In genomic region chr11:100399320-100399719, GRCm38 (mm10) we compare ENCODE assay signal across 10 mouse cellular contexts. TPM values are rescaled to one million over a fixed set of nuclear protein-coding genes. Genes with fewer than 3 reads are reported as not detected.
A peak's percentile ranks its signal among the peaks of the same experiment; 100 is the strongest.
DNase-seq lines count a peak whose midpoint lies in the region; ATAC-seq and TF ChIP-seq lines count a peak whose summit lies in the region.
"Had no signal": no experiment of that assay in that cellular context is flagged by ENCODE, and none has a peak within 500 bp of the region (broad histone marks: within the 10 kb centered on the region; RNA-seq: fewer than 3 reads in every experiment).

No protein-coding gene starts in this region.

- H3K36me3 ChIP-seq in kidney, adult 2 months (ENCODE audit: control insufficient read depth, insufficient read depth, low read length) = no peaks in the 10 kb centered on the region
- no peaks in the 10 kb centered on the region for H3K36me3 ChIP-seq in kidney, embryonic 16.5 days (ENCODE audit: insufficient read depth, low read length)
- no peaks in the 10 kb centered on the region for H3K36me3 ChIP-seq in lung, embryonic 14.5 days (ENCODE audit: insufficient read depth)
- H3K36me3 ChIP-seq: midbrain, embryonic 12.5 days had no signal

- TF ChIP-seq POLR2A in kidney, adult 2 months (IDR thresholded peaks at IDR 0.05; ENCODE audit: low read depth, low read length) = no peak

- no peak overlapping the region for H3K4me2 ChIP-seq in kidney, embryonic 16.5 days (replicated peaks; ENCODE audit: low read depth, low read length)
- H3K4me2 ChIP-seq in lung, embryonic 14.5 days = no peak overlapping the region
- H3K4me2 ChIP-seq: midbrain, embryonic 12.5 days had no signal

- intact Hi-C loops in left cerebral cortex, postnatal 14 days (cut with DNase I) = no loop called here

- no peak overlapping the region for H3K27ac ChIP-seq in kidney, adult 2 months (ENCODE audit: insufficient read depth, low read depth, low read length)
- H3K27ac ChIP-seq in kidney, embryonic 16.5 days (ENCODE audit: low read length) = no peak overlapping the region
- H3K27ac ChIP-seq in lung, embryonic 14.5 days (ENCODE audit: low read depth) = no peak overlapping the region
- H3K27ac ChIP-seq: midbrain, embryonic 12.5 days had no signal

- H3K9me3 ChIP-seq in kidney, embryonic 16.5 days (ENCODE audit: low read length) = no peaks in the 10 kb centered on the region
- no peaks in the 10 kb centered on the region for H3K9me3 ChIP-seq in lung, embryonic 14.5 days (ENCODE audit: low read depth, low read length)
- H3K9me3 ChIP-seq: midbrain, embryonic 12.5 days had no signal

- ATAC-seq in kidney, embryonic 16.5 days (ENCODE audit: low FRiP score, low TSS enrichment) = no peak
- no peak for ATAC-seq in lung, embryonic 14.5 days (ENCODE audit: insufficient read depth)
- ATAC-seq: Patski had no signal

- H3K27me3 ChIP-seq in kidney, adult 2 months (replicated peaks; ENCODE audit: control insufficient read depth, insufficient read depth, low read length) = no peaks in the 10 kb centered on the region
- H3K27me3 ChIP-seq in kidney, embryonic 16.5 days (ENCODE audit: insufficient read depth, low read length) = no peaks in the 10 kb centered on the region
- H3K27me3 ChIP-seq in lung, embryonic 14.5 days (ENCODE audit: insufficient read depth, low read length) = no peaks in the 10 kb centered on the region
- H3K27me3 ChIP-seq: Patski had no signal

- peak; percentile 48 for DNase-seq in kidney, adult 2 months
- peak; percentile 43 for DNase-seq in T-cell, adult 2 months (ENCODE audit: low spot score)
- peak; percentile 43 for DNase-seq in lung, embryonic 14.5 days
- DNase-seq in thymus, postnatal 0 days (ENCODE audit: low spot score) = peak; percentile 73
- no peak for DNase-seq in left cerebral cortex, postnatal 14 days (ENCODE audit: low spot score in 2 of 2)
- no peak for DNase-seq in urinary bladder, postnatal 14 days (ENCODE audit: low spot score)
- DNase-seq: kidney, adult 8-10 months had no signal

- no peak for TF ChIP-seq CTCF in kidney, adult 2 months (conservative IDR thresholded peaks at IDR 0.05; ENCODE audit: insufficient read depth, insufficient read length, low read depth, low read length)
- TF ChIP-seq CTCF in lung, embryonic 14.5 days (IDR thresholded peaks at IDR 0.05; ENCODE audit: low read depth) = no peak

- H3K4me1 ChIP-seq in kidney, adult 2 months (ENCODE audit: control insufficient read depth, insufficient read depth, low read length) = peaks cover 23% of the 10 kb centered on the region
- H3K4me1 ChIP-seq in kidney, embryonic 16.5 days (ENCODE audit: insufficient read depth, low read length) = peaks cover 48% of the 10 kb centered on the region
- peaks cover 29% of the 10 kb centered on the region; the same call in 1 of the 2 replicates for H3K4me1 ChIP-seq in lung, embryonic 14.5 days (ENCODE audit: insufficient read depth)

- 67% methylated on average over 9 of the region's 9 CpGs for WGBS in kidney, adult 2 months
- WGBS in kidney, embryonic 16.5 days = 57% methylated on average over 9 of the region's 9 CpGs
- WGBS in lung, embryonic 14.5 days = 60% methylated on average over 9 of the region's 9 CpGs

- H3K9ac ChIP-seq in kidney, embryonic 16.5 days (replicated peaks; ENCODE audit: low read length) = no peak overlapping the region
- no peak overlapping the region for H3K9ac ChIP-seq in lung, embryonic 14.5 days
- H3K9ac ChIP-seq: midbrain, embryonic 12.5 days had no signal

- H3K4me3 ChIP-seq in kidney, adult 2 months (ENCODE audit: insufficient read depth, low read depth, low read length) = no peak overlapping the region
- no peak overlapping the region for H3K4me3 ChIP-seq in kidney, embryonic 16.5 days (ENCODE audit: low read length)
- no peak overlapping the region for H3K4me3 ChIP-seq in lung, embryonic 14.5 days (ENCODE audit: low read depth, low read length)
- H3K4me3 ChIP-seq: midbrain, embryonic 12.5 days had no signal

RNA-seq across cellular contexts. Expression of gene Jup, which starts 1.8 kb away (rescaled TPM):
- polyA plus RNA-seq in kidney, adult 2 months (2012; rRNA removed) = 220 and 229 TPM in 2 replicates
- 153 and 154 TPM in 2 replicates for polyA plus RNA-seq in kidney, embryonic 16.5 days (2015; fragmentation: Nextera tagmentation; extraction: Ambion mirVana)
- polyA plus RNA-seq in lung, embryonic 14.5 days (2014; fragmentation: Nextera tagmentation; extraction: Ambion mirVana) = 88.3 and 93.1 TPM in 2 replicates
- 94.2 and 95.3 TPM in 2 replicates for polyA plus RNA-seq in thymus, postnatal 0 days (2015; fragmentation: Nextera tagmentation; extraction: Ambion mirVana)
- 10 to 100 TPM; 38.1 to 49.8 TPM for total RNA-seq in left cerebral cortex, postnatal 14 days (2021)

RNA-seq across cellular contexts. Expression of gene P3h4, which starts 15.3 kb away (rescaled TPM):
- polyA plus RNA-seq in kidney, adult 2 months (2012; rRNA removed) = 11.9 and 13.9 TPM in 2 replicates
- 63.1 and 69.1 TPM in 2 replicates for polyA plus RNA-seq in kidney, embryonic 16.5 days (2015; fragmentation: Nextera tagmentation; extraction: Ambion mirVana)
- polyA plus RNA-seq in lung, embryonic 14.5 days (2014; fragmentation: Nextera tagmentation; extraction: Ambion mirVana) = 64.5 and 67.3 TPM in 2 replicates
- 14.8 and 15.3 TPM in 2 replicates for polyA plus RNA-seq in thymus, postnatal 0 days (2015; fragmentation: Nextera tagmentation; extraction: Ambion mirVana)
- 1 to 10 TPM; 5.7 to 5.8 TPM for total RNA-seq in left cerebral cortex, postnatal 14 days (2021)

RNA-seq across cellular contexts. Expression of gene Fkbp10, which starts 16.2 kb away (rescaled TPM):
- 12.5 and 15.9 TPM in 2 replicates for polyA plus RNA-seq in kidney, adult 2 months (2012; rRNA removed)
- 157 and 159 TPM in 2 replicates for polyA plus RNA-seq in kidney, embryonic 16.5 days (2015; fragmentation: Nextera tagmentation; extraction: Ambion mirVana)
- 135 and 146 TPM in 2 replicates for polyA plus RNA-seq in lung, embryonic 14.5 days (2014; fragmentation: Nextera tagmentation; extraction: Ambion mirVana)
- 12.2 and 16.4 TPM in 2 replicates for polyA plus RNA-seq in thymus, postnatal 0 days (2015; fragmentation: Nextera tagmentation; extraction: Ambion mirVana)
- 10 to 100 TPM; 10.0 to 12.2 TPM for total RNA-seq in left cerebral cortex, postnatal 14 days (2021)

RNA-seq across cellular contexts. Expression of gene Nt5c3b, which starts 42.3 kb away (rescaled TPM):
- 29.3 and 32.0 TPM in 2 replicates for polyA plus RNA-seq in kidney, adult 2 months (2012; rRNA removed)
- 126 and 131 TPM in 2 replicates for polyA plus RNA-seq in kidney, embryonic 16.5 days (2015; fragmentation: Nextera tagmentation; extraction: Ambion mirVana)
- polyA plus RNA-seq in lung, embryonic 14.5 days (2014; fragmentation: Nextera tagmentation; extraction: Ambion mirVana) = 127 and 136 TPM in 2 replicates
- 147 TPM in 2 replicates for polyA plus RNA-seq in thymus, postnatal 0 days (2015; fragmentation: Nextera tagmentation; extraction: Ambion mirVana)
- 10 to 100 TPM; 62.9 to 63.1 TPM for total RNA-seq in left cerebral cortex, postnatal 14 days (2021)

RNA-seq across cellular contexts. Expression of gene Klhl10, which starts 42.4 kb away (rescaled TPM):
- polyA plus RNA-seq in kidney, adult 2 months (2012; rRNA removed) = 0.13 and 0.34 TPM in 2 replicates
- 0.40 and 0.44 TPM in 2 replicates for polyA plus RNA-seq in kidney, embryonic 16.5 days (2015; fragmentation: Nextera tagmentation; extraction: Ambion mirVana)
- polyA plus RNA-seq in lung, embryonic 14.5 days (2014; fragmentation: Nextera tagmentation; extraction: Ambion mirVana) = 0.24 and 0.58 TPM in 2 replicates
- 0.39 and 0.55 TPM in 2 replicates for polyA plus RNA-seq in thymus, postnatal 0 days (2015; fragmentation: Nextera tagmentation; extraction: Ambion mirVana)
- 1 to 10 TPM; 1.4 to 2.2 TPM for total RNA-seq in left cerebral cortex, postnatal 14 days (2021)

Comparison
In these comparisons a context has a peak if more than half of its experiments do, and no peak if none do; other contexts are left out.
1. DNase-seq: peak in kidney, adult 2 months (single experiment), T-cell, adult 2 months (single experiment), lung, embryonic 14.5 days (single experiment) and thymus, postnatal 0 days (single experiment); none in left cerebral cortex, postnatal 14 days (0 of 2) and urinary bladder, postnatal 14 days (single experiment).